Mouse (Mus musculus): ENCODE data around the gene Gm20422. TPM values are rescaled to one million over a fixed set of nuclear protein-coding genes. Genes with fewer than 3 reads are reported as not detected.
A peak's percentile ranks its signal among the peaks of the same experiment; 100 is the strongest.

The Gm20422 gene
- not detected in 3 replicates for total RNA-seq (2017)

GRCm38 (mm10) chr8:69774503-69775148 lies at the start of gene Gm20422:
TSS of gene Gm20422 (minus strand) at chr8:69774886.
- ATAC-seq (replicated peaks; ENCODE audit: insufficient number of reproducible peaks, low FRiP score, low TSS enrichment, poor library complexity, severe bottlenecking) = peak; percentile 99

- ATAC-seq (replicated peaks; ENCODE audit: insufficient number of reproducible peaks, low FRiP score, low TSS enrichment, poor library complexity, severe bottlenecking) = no peak
Measured at GRCm38 (mm10) chr8:69822386-69823191, 47.9 kb upstream of the Gm20422 start, which contains the start of gene Lpar2. TSS of gene Lpar2 (plus strand) at chr8:69822429.

GRCm38 (mm10) chr8:69821971-69822385 lies 47.3 kb upstream of the Gm20422 start:
- ATAC-seq (replicated peaks; ENCODE audit: insufficient number of reproducible peaks, low FRiP score, low TSS enrichment, poor library complexity, severe bottlenecking) = no peak

- ATAC-seq (replicated peaks; ENCODE audit: insufficient number of reproducible peaks, low FRiP score, low TSS enrichment, poor library complexity, severe bottlenecking) = no peak
Measured at GRCm38 (mm10) chr8:69820466-69820865, 45.8 kb upstream of the Gm20422 start.

- no peak for ATAC-seq (replicated peaks; ENCODE audit: insufficient number of reproducible peaks, low FRiP score, low TSS enrichment, poor library complexity, severe bottlenecking)
Measured at GRCm38 (mm10) chr8:69815396-69815795, 40.7 kb upstream of the Gm20422 start.

- ATAC-seq (replicated peaks; ENCODE audit: insufficient number of reproducible peaks, low FRiP score, low TSS enrichment, poor library complexity, severe bottlenecking) = no peak
Measured at GRCm38 (mm10) chr8:69814881-69815280, 40.2 kb upstream of the Gm20422 start.

GRCm38 (mm10) chr8:69809820-69810219 lies 35.1 kb upstream of the Gm20422 start:
- no peak for ATAC-seq (replicated peaks; ENCODE audit: insufficient number of reproducible peaks, low FRiP score, low TSS enrichment, poor library complexity, severe bottlenecking)

GRCm38 (mm10) chr8:69808864-69809403 lies 34.2 kb upstream of the Gm20422 start:
- ATAC-seq (replicated peaks; ENCODE audit: insufficient number of reproducible peaks, low FRiP score, low TSS enrichment, poor library complexity, severe bottlenecking) = peak; percentile 60

- ATAC-seq (replicated peaks; ENCODE audit: insufficient number of reproducible peaks, low FRiP score, low TSS enrichment, poor library complexity, severe bottlenecking) = peak; percentile 83
Measured at GRCm38 (mm10) chr8:69808094-69808863, 33.6 kb upstream of the Gm20422 start, which contains the start of gene Gmip. TSS of gene Gmip (plus strand) at chr8:69808679.

GRCm38 (mm10) chr8:69807236-69807635 lies 32.5 kb upstream of the Gm20422 start:
- ATAC-seq (replicated peaks; ENCODE audit: insufficient number of reproducible peaks, low FRiP score, low TSS enrichment, poor library complexity, severe bottlenecking) = no peak

- no peak for ATAC-seq (replicated peaks; ENCODE audit: insufficient number of reproducible peaks, low FRiP score, low TSS enrichment, poor library complexity, severe bottlenecking)
Measured at GRCm38 (mm10) chr8:69805491-69805890, 30.8 kb upstream of the Gm20422 start.

GRCm38 (mm10) chr8:69805086-69805485 lies 30.4 kb upstream of the Gm20422 start:
- ATAC-seq (replicated peaks; ENCODE audit: insufficient number of reproducible peaks, low FRiP score, low TSS enrichment, poor library complexity, severe bottlenecking) = no peak

GRCm38 (mm10) chr8:69804537-69804936 lies 29.9 kb upstream of the Gm20422 start:
- ATAC-seq (replicated peaks; ENCODE audit: insufficient number of reproducible peaks, low FRiP score, low TSS enrichment, poor library complexity, severe bottlenecking) = no peak

- ATAC-seq (replicated peaks; ENCODE audit: insufficient number of reproducible peaks, low FRiP score, low TSS enrichment, poor library complexity, severe bottlenecking) = no peak
Measured at GRCm38 (mm10) chr8:69803366-69803765, 28.7 kb upstream of the Gm20422 start.

GRCm38 (mm10) chr8:69802216-69802615 lies 27.5 kb upstream of the Gm20422 start:
- ATAC-seq (replicated peaks; ENCODE audit: insufficient number of reproducible peaks, low FRiP score, low TSS enrichment, poor library complexity, severe bottlenecking) = no peak

GRCm38 (mm10) chr8:69801796-69802195 lies 27.1 kb upstream of the Gm20422 start:
- ATAC-seq (replicated peaks; ENCODE audit: insufficient number of reproducible peaks, low FRiP score, low TSS enrichment, poor library complexity, severe bottlenecking) = no peak

- no peak for ATAC-seq (replicated peaks; ENCODE audit: insufficient number of reproducible peaks, low FRiP score, low TSS enrichment, poor library complexity, severe bottlenecking)
Measured at GRCm38 (mm10) chr8:69799946-69800345, 25.3 kb upstream of the Gm20422 start.

- ATAC-seq (replicated peaks; ENCODE audit: insufficient number of reproducible peaks, low FRiP score, low TSS enrichment, poor library complexity, severe bottlenecking) = no peak
Measured at GRCm38 (mm10) chr8:69799261-69799660, 24.6 kb upstream of the Gm20422 start.

GRCm38 (mm10) chr8:69797661-69798060 lies 23.0 kb upstream of the Gm20422 start:
- no peak for ATAC-seq (replicated peaks; ENCODE audit: insufficient number of reproducible peaks, low FRiP score, low TSS enrichment, poor library complexity, severe bottlenecking)
